Mouse (Mus musculus) right cerebral cortex, adult 2 months (tissue): ENCODE measurements around the gene Tagln.
A peak's percentile ranks its signal among the peaks of the same experiment; 100 is the strongest.

Experiments used
- DNase-seq, 2 experiments: peaks; one replicate each; pipeline ENCODE4 v3.0.0; 2021 to 2022; ENCODE audit warnings: low spot score in 2 of 2

Gene Tagln

DNA sequence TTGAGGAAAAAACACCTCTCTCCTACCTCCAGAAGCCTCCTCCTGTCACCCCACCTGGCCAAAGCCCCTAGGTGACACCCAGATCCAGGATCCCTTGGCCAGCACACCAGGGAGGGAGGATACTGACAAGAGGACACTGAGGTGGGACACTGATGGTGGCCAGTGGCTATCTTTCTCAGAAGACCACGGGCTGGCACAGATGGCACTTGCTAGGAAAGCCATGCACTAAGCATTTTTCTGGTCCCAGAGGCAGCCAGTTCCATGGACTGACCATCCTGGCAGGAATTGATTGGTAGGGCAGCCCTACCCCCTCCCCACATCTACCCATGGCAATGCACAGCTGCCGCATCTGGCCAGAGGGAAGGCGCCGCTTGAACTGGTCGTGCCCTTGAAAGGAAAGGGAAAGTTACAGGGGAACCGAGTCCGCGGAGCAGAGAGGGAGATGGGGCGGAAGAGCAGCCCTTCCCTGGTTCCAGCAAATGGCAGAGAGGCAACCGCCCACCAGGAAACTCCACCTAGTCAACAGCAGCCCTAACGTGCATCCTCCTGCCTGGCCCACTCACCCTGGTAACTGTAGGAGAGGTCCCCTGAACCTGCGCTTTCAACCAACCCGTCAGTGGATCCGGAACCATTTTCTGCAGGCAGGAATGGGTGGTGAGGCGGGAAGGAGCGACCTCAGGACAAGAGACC is 10.5 kb upstream of the Tagln start:
- DNase-seq: no peak

DNA sequence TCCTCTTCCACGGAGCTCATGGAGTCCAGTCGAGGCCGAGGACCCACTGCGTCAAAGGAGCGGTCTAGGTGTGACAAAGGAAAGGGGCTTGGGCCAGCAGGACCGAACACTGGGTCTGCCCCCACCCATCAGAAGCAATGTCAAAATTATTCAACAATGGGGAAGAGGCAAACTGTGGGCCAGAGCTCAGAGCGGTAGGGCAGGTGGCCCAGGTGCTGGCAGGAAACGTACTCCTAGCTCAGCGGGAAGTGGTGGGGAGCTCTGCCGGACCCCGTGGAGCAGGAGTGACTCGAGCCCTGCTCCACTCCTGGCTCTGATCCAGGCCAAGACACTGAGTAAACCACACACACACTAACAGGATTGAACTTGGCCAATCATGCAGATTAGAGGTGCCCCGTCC is 9.9 kb upstream of the Tagln start:
- no peak for DNase-seq

DNA sequence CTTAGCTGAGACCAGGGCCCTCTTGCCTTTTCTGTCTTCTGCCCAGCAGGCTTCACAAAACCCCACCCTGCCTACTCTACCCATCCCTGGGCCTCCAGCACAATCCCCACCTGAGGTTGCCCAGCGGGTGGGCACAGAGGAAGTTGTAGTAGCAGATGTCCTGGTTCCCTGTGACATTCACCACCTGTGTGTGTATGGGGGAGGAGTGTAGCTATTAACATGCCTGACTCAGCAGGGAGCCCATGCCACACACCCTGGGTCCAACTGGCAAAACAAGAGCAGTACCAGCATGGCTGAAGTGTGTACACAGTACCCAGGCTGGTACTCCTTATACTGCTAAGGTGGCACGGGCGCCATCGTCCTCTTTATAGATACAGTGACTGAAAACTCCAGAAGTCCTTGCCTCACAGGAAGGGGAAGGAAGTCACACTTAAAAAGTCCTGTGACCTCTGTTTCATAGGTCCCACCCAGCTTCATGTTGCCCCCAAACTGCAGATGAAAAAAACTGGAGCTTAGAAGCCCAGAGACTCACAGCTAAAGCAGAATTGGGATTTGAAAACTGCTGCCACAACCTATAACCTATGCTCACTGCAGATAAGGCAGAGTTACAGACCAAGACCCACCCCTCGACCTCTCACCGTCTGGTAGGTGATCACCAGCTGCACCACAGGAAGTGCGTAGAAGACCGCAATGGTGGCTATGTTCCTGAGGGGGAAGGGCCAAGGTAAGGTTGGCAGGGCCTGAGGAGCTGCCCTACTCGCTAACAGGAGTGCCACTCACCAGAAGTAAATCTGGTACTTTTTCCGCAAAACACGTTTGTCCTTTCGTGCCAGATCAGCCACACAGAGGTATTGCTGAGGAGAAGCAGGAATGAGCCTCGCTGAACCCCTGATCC is 8.9 kb upstream of the Tagln start:
- no peak for DNase-seq

- DNase-seq: no peak
Measured at GRCm38 (mm10) chr9:45943628-45944505, 8.0 kb upstream of the Tagln start.

- no peak for DNase-seq
Measured at GRCm38 (mm10) chr9:45942916-45943315, 7.1 kb upstream of the Tagln start.

DNA sequence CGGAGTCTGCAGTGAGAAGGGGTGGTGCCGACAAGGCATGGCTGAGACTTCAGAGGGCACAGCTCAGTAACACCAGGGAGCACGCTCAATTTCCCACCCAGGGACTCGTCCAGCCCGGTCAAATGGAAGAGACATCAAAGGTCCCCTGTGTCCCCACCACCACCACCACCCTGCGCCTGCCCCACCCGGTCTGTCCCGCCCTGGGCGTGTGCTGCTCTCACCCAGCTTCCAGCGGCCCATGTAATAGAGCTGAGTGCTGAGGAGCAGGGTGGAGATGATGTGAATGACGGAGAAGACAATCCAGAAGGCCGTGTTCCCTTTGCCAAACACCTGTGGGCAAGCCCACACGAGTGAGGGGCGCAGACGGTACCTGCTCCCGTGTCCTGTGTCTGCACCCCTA is 6.6 kb upstream of the Tagln start:
- no peak for DNase-seq

DNA sequence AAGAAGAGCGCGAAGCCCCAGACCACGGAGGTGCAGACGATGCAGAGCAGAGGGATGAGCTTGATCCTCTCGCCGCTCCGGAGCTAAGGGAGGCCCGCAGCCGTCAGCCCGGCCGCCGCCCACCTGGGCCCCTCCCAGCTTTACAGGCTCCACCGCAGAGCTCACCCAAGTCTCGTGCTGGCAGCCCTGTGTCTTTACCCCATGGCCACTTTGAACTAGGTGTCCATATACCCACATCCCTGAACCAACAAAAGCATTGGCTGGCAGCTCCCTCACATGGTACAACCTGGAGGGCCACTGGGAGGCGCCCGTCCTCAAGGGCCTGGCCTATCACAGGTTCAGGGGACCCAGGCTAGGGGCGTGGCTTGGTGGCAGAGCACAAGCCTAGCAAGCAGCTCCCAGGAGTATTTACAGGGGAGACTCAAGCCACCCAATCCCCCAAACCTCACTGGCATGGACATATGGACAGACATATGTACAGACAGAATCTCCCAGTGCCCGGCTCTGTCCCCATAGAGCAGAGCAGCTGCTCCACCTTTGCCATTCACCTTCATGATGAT is 5.6 kb upstream of the Tagln start:
- no peak for DNase-seq

GRCm38 (mm10) chr9:45939794-45940193 is 3.9 kb upstream of the Tagln start:
- no peak for DNase-seq

GRCm38 (mm10) chr9:45938952-45939637 is 3.2 kb upstream of the Tagln start:
- no peak for DNase-seq

- DNase-seq: no peak
Measured at GRCm38 (mm10) chr9:45938088-45938487, 2.2 kb upstream of the Tagln start.

- peak; percentile 59 to 68 for DNase-seq
Measured at GRCm38 (mm10) chr9:45936883-45937282, 1.0 kb upstream of the Tagln start.

- DNase-seq: peak; percentile 46 to 49
Measured at GRCm38 (mm10) chr9:45932571-45933415, 3.1 kb downstream of the Tagln start.

DNA sequence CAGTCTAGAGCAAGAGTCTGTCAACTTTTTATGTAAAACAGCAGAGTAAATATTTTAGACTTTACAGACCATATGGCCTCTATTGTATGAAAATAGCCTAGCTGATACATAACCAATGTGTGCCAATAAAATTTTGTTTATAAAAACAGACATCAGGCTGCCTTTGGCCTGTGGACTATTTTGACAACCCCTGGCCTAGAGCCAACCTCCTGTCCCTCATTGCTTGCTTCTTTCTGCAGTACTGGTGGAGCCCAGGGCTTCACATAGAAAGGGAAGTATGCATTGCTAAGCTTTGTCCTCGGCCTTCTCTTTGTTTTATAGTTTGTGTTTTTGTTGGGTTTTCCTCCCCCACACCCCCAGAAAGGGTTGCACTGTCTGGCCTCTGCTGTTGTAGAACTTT is 3.9 kb downstream of the Tagln start:
- no peak for DNase-seq

DNA sequence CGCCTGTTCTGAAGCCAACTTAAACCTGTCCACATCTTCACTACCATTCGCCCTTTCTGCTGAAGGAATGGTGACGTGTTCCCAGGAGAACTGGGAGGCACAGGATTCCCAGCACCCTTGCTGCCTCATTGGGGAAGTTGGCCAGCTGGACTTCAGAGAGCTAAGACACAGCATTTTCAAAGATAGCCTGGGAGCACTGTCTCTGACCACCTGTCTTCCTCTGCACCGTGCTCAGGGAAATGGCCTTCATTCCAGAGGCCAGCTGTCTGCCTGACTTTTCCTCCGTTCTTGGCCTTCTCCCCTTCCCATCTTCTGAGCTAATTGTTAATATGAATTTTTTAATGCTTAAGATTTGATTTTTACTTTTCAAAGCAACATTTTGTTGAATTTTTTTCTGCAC is 6.6 kb downstream of the Tagln start:
- no peak for DNase-seq

GRCm38 (mm10) chr9:45919895-45920294 is 16.0 kb downstream of the Tagln start:
- no peak for DNase-seq

DNA sequence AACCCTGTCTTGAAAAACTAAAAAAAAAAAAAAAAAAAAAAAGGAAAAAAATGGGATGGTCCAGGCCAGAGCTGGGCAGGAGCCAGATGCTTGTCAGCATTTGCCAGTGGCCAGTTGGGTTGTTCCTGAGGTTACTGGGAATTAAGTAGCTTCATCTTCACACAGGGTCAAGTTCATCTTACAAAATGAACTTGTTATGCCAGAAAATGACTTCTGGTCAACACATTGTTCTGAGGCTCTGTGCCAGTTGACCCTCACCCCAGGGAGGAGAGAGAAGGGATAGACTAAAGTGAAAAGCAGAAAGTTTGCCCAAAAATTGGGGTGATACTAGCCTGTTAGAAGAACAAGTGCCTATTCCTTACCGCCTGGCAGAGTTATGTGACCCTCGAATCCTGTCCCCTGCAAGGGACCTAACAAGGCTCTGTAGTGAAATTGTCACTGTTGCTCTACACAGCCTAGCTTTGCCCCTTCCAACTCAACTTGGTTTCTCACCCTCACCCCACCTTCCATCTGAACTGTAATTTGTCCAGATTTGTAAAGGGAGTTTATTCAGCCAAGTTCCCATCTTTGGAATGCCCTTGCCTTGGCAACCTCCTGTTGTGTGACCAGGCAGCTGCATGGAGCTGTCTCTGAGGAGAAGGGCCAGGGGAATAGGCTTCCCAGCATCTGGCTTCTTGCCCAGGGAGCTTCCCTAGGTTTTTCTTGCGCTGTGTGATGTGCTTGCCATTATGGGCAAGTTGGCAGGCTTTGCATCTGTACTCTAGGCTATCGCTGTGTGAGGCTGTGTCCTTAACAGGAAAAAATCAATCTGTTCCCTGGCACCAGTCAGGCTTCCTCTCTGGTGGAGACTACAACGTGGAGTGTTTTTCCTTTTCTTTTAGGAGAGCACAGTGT is 18.6 kb downstream of the Tagln start:
- peak; percentile 45 to 47 for DNase-seq

GRCm38 (mm10) chr9:45915659-45916058 is 20.2 kb downstream of the Tagln start:
- no peak for DNase-seq

GRCm38 (mm10) chr9:45911673-45912072 is 24.2 kb downstream of the Tagln start:
- DNase-seq: no peak

DNA sequence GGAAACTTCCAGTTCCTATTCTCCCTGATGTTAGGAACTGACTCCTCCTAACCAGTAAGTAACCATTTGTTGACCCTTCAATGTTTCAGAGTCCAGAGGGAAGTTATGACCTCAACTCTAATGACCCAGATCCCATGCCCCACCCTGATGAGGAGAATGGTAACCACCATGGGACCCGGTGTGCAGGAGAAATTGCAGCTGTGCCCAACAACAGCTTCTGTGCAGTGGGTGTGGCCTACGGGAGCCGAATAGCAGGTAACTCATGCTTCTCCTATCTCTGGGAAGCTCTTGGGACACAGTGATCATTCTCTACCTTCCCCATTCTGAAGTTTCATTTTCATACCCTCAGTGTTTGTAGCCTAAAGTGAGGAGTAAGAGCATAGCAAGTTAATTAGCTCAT is 24.9 kb downstream of the Tagln start:
- DNase-seq: no peak
